Mouse (Mus musculus) gastrocnemius, postnatal 36 days (tissue): ENCODE results near the gene Gltpd2. TPM values are rescaled to one million over a fixed set of nuclear protein-coding genes. Genes with fewer than 3 reads are reported as not detected.
A peak's percentile ranks its signal among the peaks of the same experiment; 100 is the strongest.
"Not testable (repeated sequence)": the region's sequence is repeated elsewhere in the genome, so short reads cannot be mapped to it uniquely, and the experiment has no call there.

Experiments
- DNase-seq, 2 experiments: peaks; one replicate each; pipeline ENCODE4 v3.0.0; 2022
- intact Hi-C: fragments of 180-260 bp; cut with DNase I; formaldehyde crosslinking; loops from one replicate; pipeline ENCODE4 v1.15.1; 2025
- long read RNA-seq, 2 experiments: library from polyadenylated mRNA; stranded (forward); transcript quantifications; one replicate each; pipeline ENCODE4 v2.0.0; 2021
- total RNA-seq, 2 experiments: library from RNA; stranded (reverse); gene quantifications; 2 replicates each; pipeline ENCODE4 v1.2.3; 2021

The Gltpd2 gene
- total RNA-seq: not detected
- long read RNA-seq, experiment 1: 0 reads
- long read RNA-seq, experiment 2: 0 reads

GRCm38 (mm10) chr11:70518923-70519322, at the start of gene Gltpd2:
Gltpd2 (plus strand) TSS chr11:70519196.
- intact Hi-C loops: loop anchor here (2.0 to 5.0 kb wide), 2 partner anchors 86 to 238 kb away; no protein-coding TSS in a partner anchor
- DNase-seq: no peak

- DNase-seq: no peak
- intact Hi-C loops: no loop called here
These were observed 49.2 kb upstream of the Gltpd2 start for GRCm38 (mm10) chr11:70469764-70470163.

GRCm38 (mm10) chr11:70472716-70473115, 46.3 kb upstream of the Gltpd2 start:
- intact Hi-C loops: no loop called here
- DNase-seq: no peak

GRCm38 (mm10) chr11:70473291-70473690, 45.7 kb upstream of the Gltpd2 start:
- intact Hi-C loops, DNase-seq: not testable (repeated sequence)

- no peak for DNase-seq
- intact Hi-C loops: no loop called here
These were observed 44.0 kb upstream of the Gltpd2 start for GRCm38 (mm10) chr11:70474872-70475534.

- DNase-seq: no peak
- intact Hi-C loops: no loop called here
These were observed 33.5 kb upstream of the Gltpd2 start for GRCm38 (mm10) chr11:70485498-70485897.

GRCm38 (mm10) chr11:70487816-70488215, 31.2 kb upstream of the Gltpd2 start:
- DNase-seq: peak in 1 of 2 experiments; percentile 24

GRCm38 (mm10) chr11:70489138-70489537, 29.9 kb upstream of the Gltpd2 start:
- intact Hi-C loops: no loop called here
- DNase-seq: peak; percentile 27 to 41

More at GRCm38 (mm10) chr11:70487816-70488215, 31.2 kb upstream of the Gltpd2 start:
- intact Hi-C loops: no loop called here

- DNase-seq: no peak
- intact Hi-C loops: no loop called here
These were observed 29.3 kb upstream of the Gltpd2 start for GRCm38 (mm10) chr11:70489684-70490083.

GRCm38 (mm10) chr11:70499566-70500475, 19.2 kb upstream of the Gltpd2 start:
- DNase-seq: no peak
- intact Hi-C loops: loop anchor here (2.0 kb wide), 1 partner anchor 45 kb away; no protein-coding TSS in a partner anchor

- intact Hi-C loops: no loop called here
- DNase-seq: no peak
These were observed 18.6 kb upstream of the Gltpd2 start for GRCm38 (mm10) chr11:70500476-70500812.

GRCm38 (mm10) chr11:70502018-70502417, 17.0 kb upstream of the Gltpd2 start:
- DNase-seq: no peak
- intact Hi-C loops: no loop called here

GRCm38 (mm10) chr11:70504970-70505369, 14.0 kb upstream of the Gltpd2 start, which contains the start of gene Tm4sf5:
Tm4sf5 (plus strand) TSS chr11:70505244.
- intact Hi-C loops: loop anchor here (2.0 to 5.0 kb wide), 3 partner anchors 46 to 93 kb away; partner anchors contain the start of genes Arrb2, Cxcl16, Pelp1 and Zmynd15
- no peak for DNase-seq

GRCm38 (mm10) chr11:70506385-70506784, 12.6 kb upstream of the Gltpd2 start:
- peak; percentile 33 to 66 for DNase-seq
- intact Hi-C loops: loop anchor here (5.0 kb wide), 2 partner anchors 74 to 94 kb away; partner anchors contain the start of genes Arrb2 and Pelp1

GRCm38 (mm10) chr11:70506962-70507515, 12.0 kb upstream of the Gltpd2 start:
- intact Hi-C loops: loop anchor here (5.0 kb wide), 2 partner anchors 75 to 95 kb away; partner anchors contain the start of genes Arrb2 and Pelp1
- no peak for DNase-seq

GRCm38 (mm10) chr11:70509753-70510564, 9.0 kb upstream of the Gltpd2 start:
- intact Hi-C loops: loop anchor here (5.0 kb wide), 2 partner anchors 78 to 98 kb away; partner anchors contain the start of genes Arrb2 and Pelp1
- DNase-seq: no peak

GRCm38 (mm10) chr11:70511242-70511641, 7.8 kb upstream of the Gltpd2 start:
- intact Hi-C loops: no loop called here
- no peak for DNase-seq

GRCm38 (mm10) chr11:70511825-70512224, 7.2 kb upstream of the Gltpd2 start:
- intact Hi-C loops: no loop called here
- DNase-seq: no peak

- intact Hi-C loops: no loop called here
- DNase-seq: no peak
These were observed 6.2 kb upstream of the Gltpd2 start for GRCm38 (mm10) chr11:70512709-70513342.
